In genomic region chr7:139271871-139272270, GRCm38 (mm10) we compare ENCODE assay signal across 12 mouse cellular contexts. TPM values are rescaled to one million over a fixed set of nuclear protein-coding genes. Genes with fewer than 3 reads are reported as not detected.
DNase-seq lines count a peak whose midpoint lies in the region; ATAC-seq lines count a peak whose summit lies in the region.
"Had no signal": no experiment of that assay in that cellular context is flagged by ENCODE, and none has a peak within 500 bp of the region (broad histone marks: within the 10 kb centered on the region; RNA-seq: fewer than 3 reads in every experiment).

No protein-coding gene starts in this region.

- 73% methylated on average over 5 of the region's 5 CpGs for WGBS in forebrain, embryonic 14.5 days
- WGBS in forebrain, embryonic 15.5 days: 65% methylated on average over 5 of the region's 5 CpGs
- 50% methylated on average over 5 of the region's 5 CpGs for WGBS in lung, embryonic 15.5 days
- 50% methylated on average over 5 of the region's 5 CpGs for WGBS in stomach, embryonic 16.5 days

- no peak for ATAC-seq in forebrain, embryonic 14.5 days
- no peak for ATAC-seq in forebrain, embryonic 15.5 days (replicated peaks)
- no peak for ATAC-seq in lung, embryonic 15.5 days (ENCODE audit: borderline replicate concordance, extremely low read depth, low FRiP score, low TSS enrichment)
- no peak for ATAC-seq in stomach, embryonic 16.5 days (ENCODE audit: insufficient read depth, low FRiP score)
- no peak for ATAC-seq in granulocyte monocyte progenitor cell, adult 5-6 weeks (replicated peaks; ENCODE audit: poor library complexity, severe bottlenecking)

- H3K27ac ChIP-seq in forebrain, embryonic 14.5 days (ENCODE audit: low read depth, low read length): no peak overlapping the region
- H3K27ac ChIP-seq in forebrain, embryonic 15.5 days (replicated peaks): no peak overlapping the region
- peak overlapping the region; percentile 80 for H3K27ac ChIP-seq in lung, embryonic 15.5 days
- H3K27ac ChIP-seq in stomach, embryonic 16.5 days (ENCODE audit: low read length): peak overlapping the region; percentile 36; the same call in 1 of the 2 replicates

- no peaks in the 10 kb centered on the region for H3K36me3 ChIP-seq in forebrain, embryonic 14.5 days (ENCODE audit: control insufficient read depth, insufficient read depth, low read length)
- H3K36me3 ChIP-seq in forebrain, embryonic 15.5 days: no peaks in the 10 kb centered on the region
- peaks cover 8% of the 10 kb centered on the region for H3K36me3 ChIP-seq in lung, embryonic 15.5 days
- no peaks in the 10 kb centered on the region for H3K36me3 ChIP-seq in stomach, embryonic 16.5 days (ENCODE audit: control insufficient read depth, insufficient read depth, low read length)
- H3K36me3 ChIP-seq: liver, embryonic 15.5 days had no signal

- no peaks in the 10 kb centered on the region for H3K9me3 ChIP-seq in forebrain, embryonic 14.5 days (replicated peaks; ENCODE audit: control insufficient read depth, low read length)
- no peaks in the 10 kb centered on the region for H3K9me3 ChIP-seq in forebrain, embryonic 15.5 days
- no peaks in the 10 kb centered on the region for H3K9me3 ChIP-seq in lung, embryonic 15.5 days
- H3K9me3 ChIP-seq in stomach, embryonic 16.5 days (replicated peaks; ENCODE audit: control insufficient read depth, low read length): no peaks in the 10 kb centered on the region
- H3K9me3 ChIP-seq: liver, embryonic 15.5 days had no signal

- DNase-seq in forebrain, embryonic 14.5 days (ENCODE audit: low spot score): peak; percentile 41
- no peak for DNase-seq in lung, postnatal 25 days (ENCODE audit: low spot score)
- peak; percentile 65 to 69 for DNase-seq in layer of hippocampus, postnatal 36 days
- DNase-seq in gastrocnemius, postnatal 4 days (ENCODE audit: low spot score in 2 of 2): no peak
- DNase-seq: embryo, embryonic 11 days; kidney, postnatal 36 days had no signal

- H3K4me1 ChIP-seq in forebrain, embryonic 14.5 days (ENCODE audit: control insufficient read depth, insufficient read depth, low read length): peaks cover 10% of the 10 kb centered on the region; the same call in 1 of the 2 replicates
- peaks cover 24% of the 10 kb centered on the region for H3K4me1 ChIP-seq in forebrain, embryonic 15.5 days
- peaks cover 46% of the 10 kb centered on the region for H3K4me1 ChIP-seq in lung, embryonic 15.5 days
- peaks cover 35% of the 10 kb centered on the region for H3K4me1 ChIP-seq in stomach, embryonic 16.5 days (ENCODE audit: control insufficient read depth, insufficient read depth, low read length)

- no peak overlapping the region for H3K9ac ChIP-seq in forebrain, embryonic 14.5 days (ENCODE audit: low read length)
- H3K9ac ChIP-seq in forebrain, embryonic 15.5 days (replicated peaks): no peak overlapping the region
- H3K9ac ChIP-seq in lung, embryonic 15.5 days: no peak overlapping the region
- no peak overlapping the region for H3K9ac ChIP-seq in stomach, embryonic 16.5 days (ENCODE audit: low read length)
- H3K9ac ChIP-seq: liver, embryonic 15.5 days had no signal

- H3K27me3 ChIP-seq in forebrain, embryonic 14.5 days (replicated peaks; ENCODE audit: control insufficient read depth, insufficient read depth, low read length): no peaks in the 10 kb centered on the region
- no peaks in the 10 kb centered on the region for H3K27me3 ChIP-seq in forebrain, embryonic 15.5 days
- H3K27me3 ChIP-seq in lung, embryonic 15.5 days: no peaks in the 10 kb centered on the region
- no peaks in the 10 kb centered on the region for H3K27me3 ChIP-seq in stomach, embryonic 16.5 days (ENCODE audit: control insufficient read depth, insufficient read depth, low read length)
- H3K27me3 ChIP-seq: liver, embryonic 15.5 days had no signal

- H3K4me3 ChIP-seq in forebrain, embryonic 14.5 days (ENCODE audit: low read depth, low read length): no peak overlapping the region
- no peak overlapping the region for H3K4me3 ChIP-seq in forebrain, embryonic 15.5 days
- H3K4me3 ChIP-seq in lung, embryonic 15.5 days: no peak overlapping the region
- no peak overlapping the region for H3K4me3 ChIP-seq in stomach, embryonic 16.5 days (replicated peaks; ENCODE audit: low read length)
- H3K4me3 ChIP-seq: liver, embryonic 15.5 days had no signal

- H3K4me2 ChIP-seq in forebrain, embryonic 14.5 days (ENCODE audit: low read length): no peak overlapping the region
- H3K4me2 ChIP-seq in forebrain, embryonic 15.5 days (replicated peaks): no peak overlapping the region
- H3K4me2 ChIP-seq in lung, embryonic 15.5 days: no peak overlapping the region
- H3K4me2 ChIP-seq in stomach, embryonic 16.5 days (ENCODE audit: low read depth, low read length): no peak overlapping the region
- H3K4me2 ChIP-seq: liver, embryonic 15.5 days had no signal

RNA-seq across cellular contexts. Expression of gene Pwwp2b, which starts 23.6 kb away (rescaled TPM):
- polyA plus RNA-seq in forebrain, embryonic 14.5 days (2014; fragmentation: Nextera tagmentation; extraction: Ambion mirVana): 4.2 and 5.3 TPM in 2 replicates
- 5.1 and 5.9 TPM in 2 replicates for polyA plus RNA-seq in forebrain, embryonic 15.5 days (2015; fragmentation: Nextera tagmentation; extraction: Ambion mirVana)
- polyA plus RNA-seq in lung, embryonic 15.5 days (2015; fragmentation: Nextera tagmentation; extraction: Ambion mirVana): 14.9 and 15.4 TPM in 2 replicates
- 10 to 100 TPM; 30.0 to 31.6 TPM for total RNA-seq in layer of hippocampus, postnatal 36 days (2021)
- 16.3 and 19.8 TPM in 2 replicates for polyA plus RNA-seq in stomach, embryonic 16.5 days (2015; fragmentation: Nextera tagmentation; extraction: Ambion mirVana)
- total RNA-seq in granulocyte monocyte progenitor cell, adult 5-6 weeks (2014; fragmentation: Nextera tagmentation): 5.1 and 5.7 TPM in 2 replicates
- total RNA-seq in granulocyte monocyte progenitor cell, adult 5-6 weeks (2017): 1.6 and 4.4 TPM in 2 replicates
- total RNA-seq in gastrocnemius, postnatal 4 days (2021): 1 to 10 TPM; 7.0 to 7.1 TPM

RNA-seq across cellular contexts. Expression of gene Stk32c, which starts 58.8 kb away (rescaled TPM):
- polyA plus RNA-seq in forebrain, embryonic 14.5 days (2014; fragmentation: Nextera tagmentation; extraction: Ambion mirVana): 1.5 TPM in 2 replicates
- 0.93 and 0.98 TPM in 2 replicates for polyA plus RNA-seq in forebrain, embryonic 15.5 days (2015; fragmentation: Nextera tagmentation; extraction: Ambion mirVana)
- polyA plus RNA-seq in lung, embryonic 15.5 days (2015; fragmentation: Nextera tagmentation; extraction: Ambion mirVana): 0.22 TPM in 1 of 2 replicates, not detected in the other
- total RNA-seq in layer of hippocampus, postnatal 36 days (2021): 100 to 1,000 TPM; 101 to 105 TPM
- polyA plus RNA-seq in stomach, embryonic 16.5 days (2015; fragmentation: Nextera tagmentation; extraction: Ambion mirVana): 0.17 TPM in 1 of 2 replicates, not detected in the other
- 0.28 TPM in 1 of 2 replicates, not detected in the other for total RNA-seq in granulocyte monocyte progenitor cell, adult 5-6 weeks (2014; fragmentation: Nextera tagmentation)
- total RNA-seq in granulocyte monocyte progenitor cell, adult 5-6 weeks (2017): not detected in 2 replicates
- total RNA-seq in gastrocnemius, postnatal 4 days (2021): 1 to 10 TPM; 1.6 to 1.7 TPM
- total RNA-seq: hematopoietic stem cell, adult 5-6 weeks had no signal
- polyA plus RNA-seq: liver, embryonic 15.5 days had no signal

RNA-seq across cellular contexts. Expression of gene Lrrc27, which starts 59.1 kb away (rescaled TPM):
- polyA plus RNA-seq in forebrain, embryonic 14.5 days (2014; fragmentation: Nextera tagmentation; extraction: Ambion mirVana): 4.8 and 4.9 TPM in 2 replicates
- polyA plus RNA-seq in forebrain, embryonic 15.5 days (2015; fragmentation: Nextera tagmentation; extraction: Ambion mirVana): 2.8 and 4.7 TPM in 2 replicates
- polyA plus RNA-seq in lung, embryonic 15.5 days (2015; fragmentation: Nextera tagmentation; extraction: Ambion mirVana): 2.6 and 3.1 TPM in 2 replicates
- total RNA-seq in layer of hippocampus, postnatal 36 days (2021): 1 to 10 TPM; 5.3 to 5.5 TPM
- 2.9 and 4.4 TPM in 2 replicates for polyA plus RNA-seq in stomach, embryonic 16.5 days (2015; fragmentation: Nextera tagmentation; extraction: Ambion mirVana)
- 7.4 TPM in 1 of 2 replicates, not detected in the other for total RNA-seq in granulocyte monocyte progenitor cell, adult 5-6 weeks (2014; fragmentation: Nextera tagmentation)
- total RNA-seq in granulocyte monocyte progenitor cell, adult 5-6 weeks (2017): 0.56 and 3.5 TPM in 2 replicates
- total RNA-seq in gastrocnemius, postnatal 4 days (2021): 1 to 10 TPM; 2.0 to 2.2 TPM

Comparison
In these comparisons a context has a peak if more than half of its experiments do, and no peak if none do; other contexts are left out.
1. DNase-seq: peak in forebrain, embryonic 14.5 days (single experiment) and layer of hippocampus, postnatal 36 days (2 of 2); none in lung, postnatal 25 days (single experiment) and gastrocnemius, postnatal 4 days (0 of 2).
2. H3K27ac ChIP-seq: peak in lung, embryonic 15.5 days (single experiment) and stomach, embryonic 16.5 days (single experiment); none in forebrain, embryonic 14.5 days (single experiment) and forebrain, embryonic 15.5 days (single experiment).